Mouse (Mus musculus) lung, postnatal 0 days (tissue): ENCODE results near the gene Gm136. TPM values are rescaled to one million over a fixed set of nuclear protein-coding genes. Genes with fewer than 3 reads are reported as not detected.
A peak's percentile ranks its signal among the peaks of the same experiment; 100 is the strongest.

Source experiments
- ATAC-seq: fragments of 200-750 bp; cut with Nextera tagmentation; 2 replicates; pipeline ENCODE4 v1.8.0; 2017; ENCODE audit warnings: moderate library complexity
- DNase-seq: peaks from one replicate; pipeline ENCODE4 v3.0.0-alpha.2; 2016; ENCODE audit warnings: low spot score
- H3K27ac ChIP-seq: fragments of 300-500 bp; sonication (generic); 2 replicates; pipeline ENCODE4 v1.5.1; 2014; ENCODE audit warnings: antibody characterized with exemption, mild to moderate bottlenecking, low read length, mixed read lengths
- H3K27me3 ChIP-seq: fragments of 300-500 bp; sonication (generic); replicated peaks from 2 replicates; pipeline ENCODE4 v1.6.1; 2014; ENCODE audit warnings: low read length, mixed read lengths; ENCODE audit not compliant: insufficient read depth
- H3K36me3 ChIP-seq: fragments of 300-500 bp; sonication (generic); 2 replicates; pipeline ENCODE4 v1.6.1; 2014; ENCODE audit warnings: low read length, mixed read lengths; ENCODE audit not compliant: insufficient read depth
- H3K4me1 ChIP-seq: fragments of 300-500 bp; sonication (generic); 2 replicates; pipeline ENCODE4 v1.6.1; 2014; ENCODE audit warnings: antibody characterized with exemption, low read depth, low read length, mixed read lengths; ENCODE audit not compliant: insufficient read depth
- H3K4me2 ChIP-seq: fragments of 300-500 bp; sonication (generic); replicated peaks from 2 replicates; pipeline ENCODE4 v1.6.1; 2014; ENCODE audit warnings: low read depth, mild to moderate bottlenecking, low read length, moderate library complexity, mixed read lengths
- H3K4me3 ChIP-seq: fragments of 300-500 bp; sonication (generic); 2 replicates; pipeline ENCODE4 v1.5.1; 2014; ENCODE audit warnings: low read depth, low read length
- H3K9ac ChIP-seq: fragments of 300-500 bp; sonication (generic); replicated peaks from 2 replicates; pipeline ENCODE4 v1.6.1; 2014; ENCODE audit warnings: low read depth, mild to moderate bottlenecking
- H3K9me3 ChIP-seq: fragments of 300-500 bp; sonication (generic); 2 replicates; pipeline ENCODE4 v1.6.1; 2016; ENCODE audit warnings: low read length, mixed read lengths
- CTCF ChIP-seq: IDR thresholded peaks from 2 replicates; pipeline ENCODE4 v1.5.1; 2016; ENCODE audit warnings: antibody characterized with exemption, mild to moderate bottlenecking
- EP300 ChIP-seq: IDR thresholded peaks from 2 replicates; pipeline ENCODE4 v1.6.1; 2016; ENCODE audit warnings: antibody characterized with exemption, mild to moderate bottlenecking, control low read depth
- WGBS: fragments of 180-500 bp; shearing (Covaris S2); extraction: QIAGEN DNeasy Blood & Tissue Kit; methylation state at CpG from one replicate; pipeline ENCODE4 v1.1.7; 2014; 5-methylcytosine and 5-hydroxymethylcytosine counted together
- polyA plus RNA-seq: library from polyadenylated mRNA; unstranded; fragments of >200 nt; fragmentation: Nextera tagmentation; extraction: Ambion mirVana; gene quantifications from 2 replicates; pipeline ENCODE4 v1.2.1, GENCODE M21; 2015

Gene Gm136
- polyA plus RNA-seq, 1 experiment from 2014 or later: not detected

GRCm38 (mm10) chr4:34701528-34701927 lies 54.5 kb downstream of the Gm136 start:
- DNase-seq (peak; percentile 61), ATAC-seq (peak; percentile 43; the same call in 1 of the 2 replicates)
- no peak overlapping the region for H3K4me2 ChIP-seq
- no peak for TF ChIP-seq EP300
- TF ChIP-seq CTCF: peak; percentile 68
- no peaks in the 10 kb centered on the region for H3K36me3 ChIP-seq
- no peaks in the 10 kb centered on the region for H3K9me3 ChIP-seq
- no peak overlapping the region for H3K27ac ChIP-seq
- no peaks in the 10 kb centered on the region for H3K27me3 ChIP-seq
- H3K9ac ChIP-seq: no peak overlapping the region
- WGBS: 48% methylated on average over 5 of the region's 5 CpGs
- H3K4me1 ChIP-seq: no peaks in the 10 kb centered on the region
- no peak overlapping the region for H3K4me3 ChIP-seq

Other genes starting within 250 kb of the Gm136 start
- gene Akirin2, start 205.3 kb downstream of the Gm136 start, polyA plus RNA-seq: 45.5 and 46.2 TPM in 2 replicates
- 40.9 and 42.4 TPM in 2 replicates for gene Orc3, start 141.3 kb downstream of the Gm136 start, polyA plus RNA-seq
- gene Rars2, start 141.3 kb downstream of the Gm136 start, polyA plus RNA-seq: 31.9 and 33.8 TPM in 2 replicates
- 26.5 and 38.0 TPM in 2 replicates for gene Slc35a1, start 68.8 kb downstream of the Gm136 start, polyA plus RNA-seq
- gene Cfap206, start 26.1 kb downstream of the Gm136 start, polyA plus RNA-seq: 11.9 and 14.5 TPM in 2 replicates
- gene Smim8, start 22.2 kb upstream of the Gm136 start, polyA plus RNA-seq: 46.0 and 48.8 TPM in 2 replicates
- 9.0 and 10.3 TPM in 2 replicates for gene Zfp292, start 126.7 kb upstream of the Gm136 start, polyA plus RNA-seq
- not detected in 2 replicates for gene Cga, start 137.5 kb upstream of the Gm136 start, polyA plus RNA-seq